Mouse (Mus musculus) CH12.LX (cell line): ENCODE measurements at regions not wholly inside any gene's neighbourhood (a gene's known extent, or its start where the extent isn't known, plus 50 kb on each side); places are given as distances from the start of the nearest gene placed in this dataset.
A peak's percentile ranks its signal among the peaks of the same experiment; 100 is the strongest.

ENCODE experiments used
- CTCF ChIP-seq, 2 experiments: IDR thresholded peaks in 1 of 2; conservative IDR thresholded peaks in 1 of 2; 2 replicates each; pipeline ENCODE4 v1.5.1; 2011 to 2012; ENCODE audit warnings: low read depth in 2 of 2, low read length in 2 of 2, improper control_type of control experiment in 1 of 2, inconsistent platforms in 1 of 2, mild to moderate bottlenecking in 1 of 2, moderate library complexity in 1 of 2
- HCFC1 ChIP-seq: IDR thresholded peaks from 2 replicates; pipeline ENCODE4 v1.6.1; 2012; ENCODE audit warnings: low read depth, mild to moderate bottlenecking, inconsistent platforms, low read length, improper control_type of control experiment
- JUND ChIP-seq: conservative IDR thresholded peaks from 2 replicates; pipeline ENCODE4 v1.6.1; 2011; ENCODE audit warnings: low read depth, low read length, improper control_type of control experiment
- MEF2A ChIP-seq: IDR thresholded peaks from 2 replicates; pipeline ENCODE4 v1.6.1; 2014; ENCODE audit warnings: low read depth, mild to moderate bottlenecking, inconsistent platforms, low read length, improper control_type of control experiment, borderline replicate concordance
- POLR2A ChIP-seq: IDR thresholded peaks from 2 replicates; pipeline ENCODE4 v1.6.1; 2011; ENCODE audit warnings: low read depth, mild to moderate bottlenecking, improper control_type of control experiment, low read length
- UBTF ChIP-seq: IDR thresholded peaks from 2 replicates; pipeline ENCODE4 v1.6.1; 2012; ENCODE audit warnings: low read depth, mild to moderate bottlenecking, inconsistent platforms, low read length, improper control_type of control experiment, moderate library complexity
- ZC3H11A ChIP-seq: IDR thresholded peaks from 2 replicates; pipeline ENCODE4 v1.6.1; 2012; ENCODE audit warnings: low read depth, mild to moderate bottlenecking, inconsistent platforms, low read length, improper control_type of control experiment
- ZNF384 ChIP-seq: IDR thresholded peaks from 2 replicates; pipeline ENCODE4 v1.6.1; 2012; ENCODE audit warnings: low read depth, low read length, improper control_type of control experiment, inconsistent platforms

GRCm38 (mm10) chr10:119293372-119293771 lies 53.5 kb upstream of the Cand1 start:
- TF ChIP-seq POLR2A (no peak), JUND (no peak), CTCF (conservative IDR thresholded peaks at IDR 0.05 in 1 of 2, IDR thresholded peaks at IDR 0.05 in 1 of 2; ENCODE audit: low read depth in 2 of 2, low read length in 2 of 2) (no peak), MEF2A (peak; percentile 64; the same call in 1 of the 2 replicates), UBTF (no peak), ZNF384 (no peak), ZC3H11A (no peak), HCFC1 (no peak)
